Mouse (Mus musculus) hematopoietic stem cell, adult 5-6 weeks (primary cell): ENCODE measurements around the gene Pigk. TPM values are rescaled to one million over a fixed set of nuclear protein-coding genes. Genes with fewer than 3 reads are reported as not detected.

Experiments used
- ATAC-seq, 2 experiments: fragments of 125-278 bp in 1 of 2; replicated peaks in 1 of 2; 2 replicates each; pipeline ENCODE4 v1.8.0; 2016 to 2017; ENCODE audit warnings: inconsistent platforms in 2 of 2, mild to moderate bottlenecking in 2 of 2, moderate number of reproducible peaks in 2 of 2, low read depth in 1 of 2, moderate TSS enrichment in 1 of 2; ENCODE audit not compliant: low FRiP score in 2 of 2, poor library complexity in 2 of 2, severe bottlenecking in 2 of 2, insufficient read depth in 1 of 2, low TSS enrichment in 1 of 2
- total RNA-seq: library from RNA; stranded (forward); fragments of 172-1452, 232-1000 nt; gene quantifications from 2 replicates; pipeline ENCODE4 v1.2.3, GENCODE M21; 2017

The Pigk gene
- total RNA-seq, 1 experiment from 2014 or later, result 43.0 TPM

DNA sequence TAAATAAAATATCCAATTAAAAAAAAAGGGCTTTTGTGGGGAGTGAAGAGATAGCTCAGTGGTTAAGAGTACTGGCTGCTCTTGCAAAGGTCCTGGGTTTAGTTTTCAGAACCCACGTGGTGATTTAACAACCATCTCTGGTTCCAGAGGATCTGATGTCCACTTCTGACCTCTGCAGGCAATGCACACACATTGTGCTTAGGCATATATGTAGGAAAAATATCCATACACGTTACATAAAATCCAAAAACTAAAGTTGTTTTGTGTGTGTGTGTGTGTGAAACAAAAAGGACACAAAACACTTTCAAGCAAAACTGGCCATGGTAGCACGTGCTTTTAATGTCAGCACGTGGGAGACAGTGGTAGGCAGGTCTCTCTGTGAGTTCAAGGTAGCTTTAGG, 943 bp upstream of the Pigk start:
- no peak for ATAC-seq

- ATAC-seq, result no peak
Observed at GRCm38 (mm10) chr3:152721301-152721700, 7.4 kb downstream of the Pigk start.

GRCm38 (mm10) chr3:152722836-152723235, 8.9 kb downstream of the Pigk start:
- peak; percentile 62 to 82 for ATAC-seq

GRCm38 (mm10) chr3:152724446-152724845, 10.5 kb downstream of the Pigk start:
- no peak for ATAC-seq

GRCm38 (mm10) chr3:152728238-152728637, 14.3 kb downstream of the Pigk start:
- ATAC-seq, result no peak

- ATAC-seq, result no peak
Observed at GRCm38 (mm10) chr3:152733011-152733410, 19.1 kb downstream of the Pigk start.

GRCm38 (mm10) chr3:152733513-152733912, 19.6 kb downstream of the Pigk start:
- ATAC-seq, result no peak

DNA sequence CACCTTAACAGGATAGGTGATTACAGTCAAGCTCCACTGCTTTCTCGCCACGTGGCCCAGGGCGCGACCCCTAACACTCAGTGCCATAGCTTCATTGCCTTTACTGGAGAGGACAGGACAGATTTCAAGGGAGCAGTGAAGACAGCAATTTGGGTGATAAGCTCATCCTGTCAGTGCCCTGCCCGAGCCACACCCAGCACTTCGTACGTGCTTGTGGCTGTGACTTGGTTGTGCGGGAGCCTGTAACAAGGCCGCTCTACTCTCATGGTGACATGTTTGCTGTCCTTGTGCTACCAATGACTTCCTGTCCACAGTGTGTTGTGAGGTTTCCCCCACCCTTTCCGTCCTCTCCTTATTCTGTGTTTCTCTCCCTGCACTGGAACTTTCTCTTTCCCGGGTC, 20.2 kb downstream of the Pigk start:
- 0 out of 4 replicates have a peak, but pooled peaks of 1 of the 2 experiments have one; percentile 25 for ATAC-seq

DNA sequence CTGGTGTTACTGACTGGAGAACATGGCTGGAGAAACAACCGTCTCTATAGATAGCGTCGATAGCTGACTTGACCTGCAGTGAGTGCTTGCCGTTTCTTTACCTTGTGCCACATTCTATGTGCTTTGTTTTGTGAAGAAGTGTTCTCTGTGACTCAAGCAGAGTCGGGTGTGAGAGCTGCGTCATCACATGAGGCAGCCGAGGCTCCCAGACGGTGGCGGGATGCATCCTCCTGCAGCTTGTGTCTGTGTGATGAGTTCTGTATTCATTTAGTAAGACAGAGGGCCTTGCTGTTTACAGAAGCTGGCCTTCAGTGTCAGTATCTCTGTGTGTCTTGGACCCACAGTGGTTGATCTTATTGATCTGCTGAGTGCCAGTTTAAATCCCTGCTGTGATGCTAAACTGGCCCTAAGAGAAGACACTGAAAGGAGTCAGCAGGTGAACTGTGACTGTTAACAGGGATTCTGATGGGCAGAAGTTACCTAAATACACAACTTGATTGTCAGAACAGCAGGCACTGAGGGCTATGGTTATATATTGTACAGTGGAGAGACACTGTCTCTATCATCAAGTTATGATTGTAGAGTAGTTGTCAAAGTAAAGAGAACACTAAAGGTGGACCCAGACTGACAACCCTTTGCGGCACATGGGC, 21.8 kb downstream of the Pigk start:
- no peak for ATAC-seq

- ATAC-seq, result no peak
Observed at GRCm38 (mm10) chr3:152744301-152744700, 30.4 kb downstream of the Pigk start.

DNA sequence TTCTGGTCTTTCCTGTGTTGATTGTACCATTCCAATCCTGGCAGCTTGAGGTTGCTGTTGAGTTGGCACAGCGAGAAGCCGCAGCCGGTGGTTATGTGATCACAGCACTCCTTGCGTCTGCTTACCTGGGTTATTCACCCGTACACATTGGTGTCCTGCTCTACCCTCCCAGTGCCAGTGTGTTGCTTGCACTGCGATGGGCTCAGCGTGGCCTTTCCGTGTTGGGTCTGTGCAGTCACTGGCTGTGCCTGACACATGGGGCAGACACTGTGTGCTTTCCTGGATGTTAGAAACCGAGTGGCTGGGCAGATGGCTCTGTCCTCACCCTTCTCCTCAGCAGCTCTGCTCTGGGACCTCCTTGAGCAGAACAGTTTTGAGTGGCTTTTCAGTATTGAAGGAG, 31.7 kb downstream of the Pigk start:
- no peak for ATAC-seq

GRCm38 (mm10) chr3:152749461-152749871, 35.6 kb downstream of the Pigk start:
- peak; percentile 27 to 50; a peak in 3 of 4 replicates for ATAC-seq

DNA sequence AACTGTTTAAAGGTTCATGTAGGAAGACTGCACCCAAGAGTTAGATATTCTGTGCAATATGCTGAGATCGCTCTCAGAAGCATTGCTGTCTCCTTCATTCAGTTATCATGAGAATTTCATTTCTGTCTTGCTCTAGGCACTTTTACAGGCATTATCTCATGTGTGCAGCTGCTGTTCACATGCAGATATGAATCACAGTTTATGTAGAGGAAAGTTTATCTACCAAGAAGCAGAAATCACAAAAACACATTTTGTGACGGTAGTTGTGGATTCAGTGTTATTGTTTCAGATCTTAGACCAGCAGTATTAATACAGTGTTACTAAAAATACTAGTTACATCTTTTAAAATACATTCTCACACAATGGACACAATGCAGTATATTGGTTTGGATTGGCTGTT, 36.0 kb downstream of the Pigk start:
- ATAC-seq, result peak in 1 of 2 experiments; percentile 21; a peak in 1 of 4 replicates

GRCm38 (mm10) chr3:152752911-152753310, 39.0 kb downstream of the Pigk start:
- no peak for ATAC-seq

DNA sequence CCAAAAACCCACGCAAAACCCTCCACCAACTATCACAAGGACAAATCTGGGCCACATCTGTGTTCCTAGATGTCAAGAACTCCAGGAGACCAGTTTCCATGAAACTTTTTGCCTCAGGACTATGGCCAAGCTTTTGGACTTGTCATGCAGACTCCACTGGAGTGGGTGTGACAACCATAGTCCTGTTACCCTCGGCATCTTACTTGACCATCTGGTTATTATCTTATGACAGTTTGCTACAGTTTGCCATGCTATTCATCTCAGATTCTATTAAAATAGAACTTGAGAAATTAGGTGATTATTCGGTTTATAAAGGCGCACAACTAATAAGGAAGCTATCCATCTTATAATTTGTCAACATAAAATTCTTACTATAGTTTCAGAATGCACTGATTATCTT, 39.4 kb downstream of the Pigk start:
- no peak for ATAC-seq

- no peak for ATAC-seq
Observed at GRCm38 (mm10) chr3:152753920-152754764, 40.2 kb downstream of the Pigk start.

DNA sequence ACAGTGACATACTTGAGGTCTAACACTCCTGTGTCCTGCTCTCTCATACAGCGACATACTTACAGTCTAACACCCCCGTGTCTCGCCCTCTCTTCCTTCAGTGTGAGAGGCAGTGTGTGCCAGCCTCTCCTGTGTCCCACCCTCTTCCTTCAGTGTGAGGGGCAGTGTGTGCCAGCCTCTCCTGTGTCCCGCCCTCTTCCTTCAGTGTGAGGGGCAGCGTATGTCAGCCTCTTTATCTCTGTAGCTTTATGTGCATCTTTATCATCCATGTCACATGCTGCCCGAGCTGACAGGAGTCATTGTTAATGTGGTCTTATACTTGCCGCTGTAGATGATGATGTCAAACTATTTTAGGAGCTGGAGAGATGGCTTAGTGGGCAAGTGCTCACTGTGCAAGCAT, 41.6 kb downstream of the Pigk start:
- ATAC-seq, result peak in 1 of 2 experiments; percentile 12; a peak in 1 of 4 replicates

DNA sequence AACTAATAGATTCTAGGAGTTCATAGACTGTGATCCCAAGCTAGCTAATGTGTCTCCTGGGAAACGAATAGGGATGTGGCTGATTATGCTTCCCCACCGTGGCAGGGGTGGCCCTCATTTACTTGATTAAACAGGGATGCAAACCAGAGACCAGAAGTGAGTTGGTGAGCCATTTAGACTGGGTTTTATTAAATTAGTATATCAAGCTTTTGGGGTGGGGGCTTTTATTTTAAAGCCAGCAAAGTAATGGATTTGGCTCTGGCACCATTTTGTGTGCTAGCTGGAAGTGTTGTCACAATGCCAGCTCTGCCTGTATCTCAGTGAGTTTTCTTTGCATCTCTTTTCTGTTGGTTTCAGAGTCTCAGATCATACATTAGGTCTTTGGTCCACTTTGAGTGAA, 43.0 kb downstream of the Pigk start:
- ATAC-seq, result no peak
